Mouse (Mus musculus) kidney, postnatal 25 days (tissue): Measurements from ENCODE around the gene Sp7.
A peak's percentile ranks its signal among the peaks of the same experiment; 100 is the strongest.

Experiments used
- DNase-seq, 2 experiments: peaks; one replicate each; pipeline ENCODE4 v3.0.0; 2021; ENCODE audit warnings: mixed read lengths in 2 of 2

Gene Sp7

DNA sequence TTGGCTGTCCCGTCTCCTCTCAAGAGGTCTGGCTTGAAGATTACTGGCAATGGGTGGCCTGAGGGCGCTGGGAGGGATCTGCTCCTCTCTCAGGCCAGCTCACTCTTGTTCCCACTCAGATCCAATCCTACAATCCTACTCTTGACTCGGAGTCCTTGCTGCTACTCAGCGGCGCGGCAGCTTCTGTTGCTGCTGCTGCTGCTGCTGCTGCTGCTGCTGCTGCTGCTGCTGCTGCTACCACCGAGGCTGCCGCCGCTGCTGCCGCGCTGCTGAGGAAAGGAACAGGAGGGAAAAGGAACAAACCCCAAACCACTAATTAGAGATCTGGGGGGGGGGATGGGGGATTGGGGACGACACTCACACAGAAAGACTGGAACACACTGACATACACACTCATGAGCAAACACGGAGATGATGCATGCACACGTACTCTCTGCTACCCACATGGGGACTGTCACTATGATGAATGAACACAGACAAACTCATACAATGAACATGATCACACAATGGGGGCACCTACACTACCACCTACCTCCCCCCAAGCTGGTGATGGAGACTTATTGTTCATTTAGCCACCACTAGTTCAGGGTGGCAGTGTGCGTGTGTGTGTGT is at the start of gene Sp7:
TSS of gene Sp7 (minus strand) at position 450 of the 612 bp plus-strand sequence.
- no peak for DNase-seq

- peak in 1 of 2 experiments; percentile 4 for DNase-seq
These were observed 46.7 kb upstream of the Sp7 start for GRCm38 (mm10) chr15:102413687-102414086.

GRCm38 (mm10) chr15:102411077-102411476 is 44.1 kb upstream of the Sp7 start:
- peak in 1 of 2 experiments; percentile 0 for DNase-seq

- no peak for DNase-seq
These were observed 42.3 kb upstream of the Sp7 start for GRCm38 (mm10) chr15:102409286-102409685.

DNA sequence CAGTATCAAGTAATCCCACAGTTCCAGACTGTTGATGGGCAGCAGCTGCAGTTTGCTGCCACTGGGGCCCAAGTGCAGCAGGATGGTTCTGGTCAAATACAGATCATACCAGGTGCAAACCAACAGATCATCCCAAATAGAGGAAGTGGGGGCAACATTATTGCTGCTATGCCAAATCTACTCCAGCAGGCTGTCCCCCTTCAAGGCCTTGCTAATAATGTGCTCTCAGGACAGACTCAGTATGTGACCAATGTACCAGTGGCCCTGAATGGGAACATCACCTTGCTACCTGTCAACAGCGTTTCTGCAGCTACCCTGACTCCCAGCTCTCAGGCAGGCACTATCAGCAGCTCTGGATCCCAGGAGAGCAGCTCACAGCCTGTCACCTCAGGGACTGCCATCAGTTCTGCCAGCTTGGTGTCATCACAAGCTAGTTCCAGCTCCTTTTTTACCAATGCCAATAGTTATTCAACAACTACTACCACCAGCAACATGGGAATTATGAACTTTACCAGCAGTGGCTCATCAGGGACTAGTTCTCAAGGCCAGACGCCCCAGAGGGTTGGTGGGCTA is 41.7 kb upstream of the Sp7 start:
- no peak for DNase-seq

DNA sequence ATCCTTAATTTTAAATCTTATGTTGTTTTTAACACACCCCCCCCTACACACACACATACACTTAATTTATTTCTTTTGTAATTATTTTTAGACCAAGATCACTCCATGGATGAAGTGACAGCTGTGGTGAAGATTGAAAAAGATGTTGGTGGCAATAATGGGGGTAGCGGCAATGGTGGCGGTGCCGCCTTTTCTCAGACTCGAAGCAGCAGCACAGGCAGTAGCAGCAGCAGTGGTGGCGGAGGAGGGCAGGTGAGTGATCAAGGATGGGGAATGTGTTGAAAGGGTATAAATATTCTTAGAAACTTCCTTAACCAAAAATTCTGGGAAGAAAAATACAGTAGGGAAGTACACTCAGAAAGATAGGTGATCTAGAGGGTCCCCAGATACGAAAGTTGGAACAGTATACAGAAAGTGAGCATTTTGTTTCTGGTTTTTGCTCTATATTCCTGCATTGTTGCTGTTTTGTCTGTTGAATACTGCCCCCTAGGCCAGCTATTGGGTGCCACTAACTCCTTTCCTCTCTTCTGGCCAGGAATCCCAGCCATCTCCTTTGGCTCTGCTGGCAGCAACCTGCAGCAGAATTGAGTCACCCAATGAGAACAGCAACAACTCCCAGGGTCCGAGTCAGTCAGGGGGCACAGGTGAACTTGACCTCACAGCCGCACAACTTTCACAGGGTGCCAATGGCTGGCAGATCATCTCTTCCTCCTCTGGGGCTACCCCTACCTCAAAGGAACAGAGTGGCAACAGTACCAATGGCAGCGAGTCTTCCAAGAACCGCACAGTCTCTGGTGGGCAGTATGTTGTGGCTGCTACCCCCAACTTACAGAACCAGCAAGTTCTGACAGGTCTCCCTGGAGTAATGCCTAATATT is 40.9 kb upstream of the Sp7 start:
- DNase-seq, result no peak

GRCm38 (mm10) chr15:102406912-102407580 is 40.1 kb upstream of the Sp7 start:
- no peak for DNase-seq

GRCm38 (mm10) chr15:102406196-102406911 is 39.4 kb upstream of the Sp7 start:
- peak; percentile 86 to 97 for DNase-seq

GRCm38 (mm10) chr15:102405489-102406195 is 38.7 kb upstream of the Sp7 start, which contains the start of gene Sp1:
Sp1 (plus strand) TSS chr15:102406143.
- DNase-seq, result peak; percentile 98 to 100

- no peak for DNase-seq
These were observed 37.9 kb upstream of the Sp7 start for GRCm38 (mm10) chr15:102404608-102405488.

GRCm38 (mm10) chr15:102402210-102402609 is 35.2 kb upstream of the Sp7 start:
- DNase-seq, result no peak

- no peak for DNase-seq
These were observed 34.3 kb upstream of the Sp7 start for GRCm38 (mm10) chr15:102401278-102401677.

GRCm38 (mm10) chr15:102400476-102401045 is 33.6 kb upstream of the Sp7 start:
- DNase-seq, result no peak

GRCm38 (mm10) chr15:102399229-102400221 is 32.5 kb upstream of the Sp7 start:
- DNase-seq, result peak; percentile 94 to 98

- peak in 1 of 2 experiments; percentile 43 for DNase-seq
These were observed 31.6 kb upstream of the Sp7 start for GRCm38 (mm10) chr15:102398629-102399028.

GRCm38 (mm10) chr15:102395061-102395460 is 28.1 kb upstream of the Sp7 start:
- DNase-seq, result peak; percentile 16 to 50

DNA sequence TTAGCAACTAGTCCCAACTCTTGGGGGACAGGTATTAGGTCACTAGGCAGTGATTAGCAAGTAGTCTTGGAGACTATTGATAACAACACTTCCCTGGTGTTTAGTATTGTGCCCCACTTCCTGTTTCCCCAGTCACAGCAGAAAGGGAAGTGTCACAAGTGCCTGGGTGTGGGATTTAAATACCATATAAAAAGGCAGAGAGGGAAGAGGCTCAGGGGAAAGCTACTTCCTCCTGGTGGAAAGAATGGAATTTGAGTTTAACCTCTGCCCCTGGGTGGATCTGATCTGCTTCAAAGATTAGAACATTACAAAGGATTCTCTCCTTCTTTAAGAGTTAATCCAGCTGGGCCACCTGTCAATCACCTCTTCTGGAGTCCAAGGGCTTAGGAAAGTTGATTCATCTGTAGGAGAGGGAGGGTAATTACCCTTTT is 26.6 kb upstream of the Sp7 start:
- no peak for DNase-seq

DNA sequence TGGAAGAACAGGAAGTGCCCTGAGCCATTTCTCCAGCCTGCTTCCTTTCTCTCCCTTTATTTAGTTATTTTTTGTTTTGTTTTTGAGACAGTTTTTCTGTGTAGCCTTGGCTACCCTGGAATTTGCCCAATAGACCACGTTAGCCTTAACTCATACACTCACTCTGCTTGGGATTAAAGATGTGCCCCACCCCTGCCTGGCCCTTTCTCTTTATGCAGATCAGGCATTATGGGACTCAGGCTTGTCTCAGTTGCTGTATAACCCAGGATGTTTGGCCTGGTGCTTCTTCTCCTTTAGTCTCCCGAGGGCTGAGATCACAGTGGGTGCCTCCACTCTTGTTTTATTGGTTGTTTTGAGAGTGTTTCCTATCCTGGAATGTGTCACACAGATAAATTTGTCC is 25.5 kb upstream of the Sp7 start:
- DNase-seq, result no peak

DNA sequence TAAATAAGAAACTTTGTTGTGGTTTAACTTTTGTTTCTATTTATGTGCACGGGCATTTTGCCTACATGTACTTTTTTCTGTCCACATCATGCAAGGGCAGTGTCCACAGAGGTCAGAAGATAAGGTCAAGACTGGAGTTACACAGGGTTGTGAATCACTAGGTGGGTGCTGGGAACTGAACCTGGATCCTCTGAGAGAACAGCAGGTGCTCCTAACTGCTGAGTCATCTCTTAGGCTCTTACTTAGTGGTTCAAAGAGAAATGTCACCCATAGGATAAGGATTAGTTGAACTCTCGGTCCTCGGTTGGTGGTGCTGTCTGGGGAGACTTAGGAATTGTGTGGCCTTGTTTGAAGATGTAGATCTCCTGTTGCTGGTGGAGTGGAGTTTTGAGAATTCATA is 22.0 kb upstream of the Sp7 start:
- no peak for DNase-seq
